Mouse (Mus musculus) small intestine, adult 2 months (tissue): Measurements from ENCODE around the gene Gucy1a1.

Experiments
- CTCF ChIP-seq: fragments of 200-500 bp; IDR thresholded peaks from 2 replicates; pipeline ENCODE4 v1.5.1; 2012; ENCODE audit warnings: low read depth, mild to moderate bottlenecking, control low read depth, inconsistent platforms, low read length, moderate library complexity, mixed read lengths; ENCODE audit not compliant: insufficient replicate concordance, insufficient read length; ENCODE audit errors: extremely low read depth
- POLR2A ChIP-seq: fragments of 200-500 bp; IDR thresholded peaks from 2 replicates; pipeline ENCODE4 v1.6.1; 2012; ENCODE audit warnings: low read depth, mild to moderate bottlenecking, control low read depth, inconsistent platforms, low read length, moderate library complexity

- TF ChIP-seq CTCF (no peak), POLR2A (no peak)
Measured at GRCm38 (mm10) chr3:82099127-82099526, 46.5 kb downstream of the Gucy1a1 start.
